Mouse (Mus musculus) brain, adult 2 months (tissue): ENCODE results near the gene Zfp941.

ENCODE experiments used
- DNase-seq: peaks from one replicate; pipeline ENCODE4 v3.0.0; 2011; ENCODE audit warnings: low read depth, low spot score

The Zfp941 gene

DNA sequence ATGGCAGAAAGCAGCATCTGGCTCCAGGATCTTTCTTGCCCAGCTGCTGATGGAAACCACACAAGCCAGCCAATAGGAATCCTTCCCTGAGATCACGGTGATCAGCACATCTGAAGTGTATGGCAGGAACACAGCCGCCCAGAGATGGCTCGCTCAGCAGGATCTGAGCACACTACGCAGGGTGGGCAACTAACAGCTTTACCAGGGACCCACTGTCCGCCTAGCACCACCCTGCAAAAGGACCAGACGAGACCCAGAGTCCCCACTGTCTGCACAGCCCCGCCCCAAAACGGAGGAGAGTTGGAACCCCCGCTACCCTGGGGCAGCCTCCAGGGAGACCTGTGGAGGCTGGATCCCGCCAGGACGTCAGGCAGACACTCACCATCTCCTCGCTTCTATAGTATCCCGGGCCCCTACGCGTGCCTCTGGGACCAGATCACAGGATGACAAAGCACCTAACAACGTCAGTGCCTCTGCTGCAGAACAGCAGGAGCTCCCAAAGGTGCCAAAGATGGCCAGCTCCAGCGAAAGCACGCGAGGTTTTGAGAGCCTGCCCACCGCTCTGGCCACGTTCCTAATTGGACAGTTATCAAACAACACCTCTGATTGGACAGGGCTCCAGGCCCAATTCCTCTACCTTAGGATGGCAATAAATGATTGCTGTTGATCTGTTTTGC, at the start of gene Zfp941:
Zfp941 (minus strand) TSS at position 526 of the 677 bp plus-strand sequence.
- peak; percentile 93 for DNase-seq

DNA sequence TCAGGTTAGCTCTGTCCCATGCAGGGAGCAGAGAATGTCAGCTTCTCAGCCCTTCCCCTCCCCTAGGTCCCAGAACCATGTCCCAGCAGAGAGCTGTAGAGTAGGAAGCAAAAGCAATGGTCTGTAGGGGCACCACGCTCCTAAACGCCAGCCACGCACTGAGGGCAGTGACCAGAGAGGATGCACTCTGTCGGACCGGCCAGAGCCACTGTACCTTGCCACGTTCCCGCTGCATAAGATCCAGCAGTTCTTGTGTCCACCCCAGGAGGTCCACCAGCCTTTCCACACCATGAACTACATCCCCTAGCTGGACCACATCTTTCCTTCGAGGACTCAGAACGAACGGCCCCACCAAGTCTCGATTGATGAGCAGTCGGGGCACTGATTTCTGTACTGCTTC, 42.8 kb upstream of the Zfp941 start:
- DNase-seq = no peak

DNA sequence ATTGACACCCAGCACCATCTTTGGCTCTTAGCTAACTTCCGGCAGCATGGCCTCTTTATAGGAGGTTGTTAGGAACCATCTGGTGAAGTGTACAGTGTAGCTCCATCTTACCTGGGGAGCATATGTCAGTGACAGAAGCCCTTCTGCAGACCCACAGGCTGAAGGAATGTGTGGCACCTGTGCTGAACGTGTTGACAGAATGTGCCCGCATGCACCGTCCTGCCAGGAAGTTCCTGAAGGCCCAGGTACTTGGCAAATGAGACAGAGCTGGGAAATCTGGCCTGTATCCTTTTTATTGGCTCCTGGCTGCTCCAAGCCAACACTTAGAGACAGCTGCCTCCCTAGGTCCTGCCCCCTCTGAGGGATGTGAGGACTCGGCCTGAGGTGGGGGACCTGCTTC, 38.8 kb upstream of the Zfp941 start:
- DNase-seq = no peak

DNA sequence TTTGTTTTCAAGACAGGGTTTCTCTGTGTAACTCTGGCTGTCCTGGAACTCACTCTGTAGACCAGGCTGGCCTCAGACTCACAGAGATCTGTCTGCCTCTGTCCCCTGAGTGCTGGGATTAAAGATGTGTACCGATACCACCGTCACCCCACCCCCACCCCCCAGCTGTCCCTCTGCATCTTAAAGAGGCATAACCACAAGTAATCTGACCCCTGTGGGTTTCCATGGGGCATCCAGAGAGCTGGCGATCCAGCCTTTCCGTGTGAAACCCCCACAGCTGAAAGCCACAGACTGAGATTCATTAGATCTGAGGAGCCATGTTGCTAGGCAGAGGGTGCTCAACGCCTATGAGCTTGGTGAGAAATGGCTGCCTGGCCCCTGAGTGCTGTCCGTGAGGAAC, 38.0 kb upstream of the Zfp941 start:
- no peak for DNase-seq

DNA sequence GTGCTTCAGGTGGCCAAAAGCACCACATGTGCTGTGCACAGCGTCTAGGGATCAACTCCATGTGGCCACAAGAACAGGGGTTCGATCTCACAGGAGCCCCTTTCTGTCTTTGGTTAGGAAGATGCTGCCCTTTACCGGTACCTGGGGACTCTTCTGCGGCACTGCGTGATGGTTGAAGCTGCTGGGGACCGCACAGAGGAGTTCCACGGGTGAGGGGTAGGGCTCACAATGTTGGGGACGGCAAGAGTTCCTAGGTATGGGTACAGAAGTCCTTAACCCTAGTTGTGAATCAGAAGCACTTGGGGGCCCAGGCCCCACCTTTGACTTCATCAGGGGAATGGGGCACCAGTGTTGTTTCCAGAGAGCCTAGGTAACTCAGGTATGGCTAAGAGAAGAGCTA, 36.8 kb upstream of the Zfp941 start:
- DNase-seq = no peak

DNA sequence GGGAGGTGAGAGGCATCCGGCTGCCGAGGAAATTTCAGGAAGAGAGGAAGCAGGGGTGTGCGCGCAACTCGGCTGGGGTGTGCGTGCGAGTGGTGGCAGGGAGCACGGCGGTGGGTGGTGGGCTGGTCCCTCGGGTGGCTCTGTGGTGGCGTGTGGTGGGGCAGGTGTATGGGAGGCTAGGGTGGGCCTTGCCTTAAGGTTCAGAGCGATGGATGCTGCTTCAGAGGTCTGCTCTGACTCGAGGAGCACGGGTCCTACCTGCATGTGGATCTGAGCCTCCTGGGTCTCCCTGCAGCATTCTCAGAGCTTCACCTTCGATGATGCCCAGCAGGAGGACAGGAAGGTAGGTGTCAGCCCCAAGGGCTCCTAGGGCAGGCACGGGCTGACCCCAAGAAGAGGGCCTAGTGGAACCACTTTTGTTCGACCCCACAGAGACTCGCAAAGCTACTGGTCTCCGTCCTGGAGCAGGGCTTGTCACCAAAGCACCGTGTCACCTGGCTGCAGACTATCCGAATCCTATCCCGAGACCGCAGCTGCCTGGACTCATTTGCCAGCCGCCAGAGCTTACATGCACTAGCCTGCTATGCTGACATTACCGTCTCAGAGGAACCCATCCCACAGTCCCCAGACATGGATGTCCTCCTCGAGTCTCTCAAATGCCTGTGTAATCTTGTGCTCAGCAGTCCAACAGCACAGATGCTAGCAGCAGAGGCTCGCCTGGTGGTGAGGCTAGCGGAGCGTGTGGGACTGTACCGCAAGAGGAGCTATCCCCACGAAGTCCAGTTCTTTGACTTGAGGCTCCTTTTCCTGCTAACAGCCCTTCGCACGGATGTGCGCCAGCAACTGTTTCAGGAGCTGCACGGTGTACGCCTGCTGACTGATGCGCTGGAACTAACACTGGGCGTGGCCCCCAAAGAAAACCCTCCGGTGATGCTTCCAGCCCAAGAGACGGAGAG, 35.9 kb upstream of the Zfp941 start, which contains the start of gene Bet1l:
Bet1l (minus strand) TSS at position 28 of the 956 bp plus-strand sequence.
- DNase-seq = peak; percentile 42

DNA sequence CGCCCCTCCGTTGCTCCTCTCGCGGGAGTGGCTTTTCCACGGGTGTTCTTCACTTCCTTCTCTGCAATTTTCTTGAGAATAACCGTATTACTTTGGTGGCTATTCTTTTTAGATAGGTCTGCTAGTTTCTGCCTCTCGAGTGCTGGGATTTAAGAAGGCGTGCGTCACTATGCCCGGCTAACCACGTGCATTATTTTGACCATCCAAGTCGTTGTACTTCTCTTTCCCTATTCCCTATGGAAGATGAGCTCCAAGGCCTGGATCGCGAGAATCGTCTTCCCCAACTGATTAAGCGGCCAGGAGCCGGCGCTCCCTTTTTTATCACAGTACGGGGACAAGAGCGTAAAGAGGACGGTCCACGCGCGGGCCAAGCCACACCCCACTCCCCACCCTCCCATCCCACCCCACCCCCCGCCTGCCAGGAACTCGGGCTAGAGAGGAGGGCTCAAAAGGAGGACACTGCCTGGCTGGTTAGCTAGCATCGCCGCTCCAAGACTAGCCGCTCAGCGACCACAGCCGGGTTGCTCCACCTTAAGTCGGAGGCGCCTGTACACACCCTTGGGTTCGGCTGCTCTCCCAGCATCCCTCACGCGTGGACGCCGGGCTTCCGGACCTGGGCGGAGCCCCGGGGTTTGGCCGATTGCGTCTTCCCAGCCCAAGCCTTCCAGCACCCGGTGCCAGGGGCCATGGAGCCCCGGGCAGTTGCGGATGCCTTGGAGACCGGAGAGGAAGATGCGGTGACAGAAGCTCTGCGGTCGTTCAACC, 35.0 kb upstream of the Zfp941 start, which contains the start of gene Ric8a:
Ric8a (plus strand) TSS at position 173 of the 765 bp plus-strand sequence.
- DNase-seq = peak; percentile 95

DNA sequence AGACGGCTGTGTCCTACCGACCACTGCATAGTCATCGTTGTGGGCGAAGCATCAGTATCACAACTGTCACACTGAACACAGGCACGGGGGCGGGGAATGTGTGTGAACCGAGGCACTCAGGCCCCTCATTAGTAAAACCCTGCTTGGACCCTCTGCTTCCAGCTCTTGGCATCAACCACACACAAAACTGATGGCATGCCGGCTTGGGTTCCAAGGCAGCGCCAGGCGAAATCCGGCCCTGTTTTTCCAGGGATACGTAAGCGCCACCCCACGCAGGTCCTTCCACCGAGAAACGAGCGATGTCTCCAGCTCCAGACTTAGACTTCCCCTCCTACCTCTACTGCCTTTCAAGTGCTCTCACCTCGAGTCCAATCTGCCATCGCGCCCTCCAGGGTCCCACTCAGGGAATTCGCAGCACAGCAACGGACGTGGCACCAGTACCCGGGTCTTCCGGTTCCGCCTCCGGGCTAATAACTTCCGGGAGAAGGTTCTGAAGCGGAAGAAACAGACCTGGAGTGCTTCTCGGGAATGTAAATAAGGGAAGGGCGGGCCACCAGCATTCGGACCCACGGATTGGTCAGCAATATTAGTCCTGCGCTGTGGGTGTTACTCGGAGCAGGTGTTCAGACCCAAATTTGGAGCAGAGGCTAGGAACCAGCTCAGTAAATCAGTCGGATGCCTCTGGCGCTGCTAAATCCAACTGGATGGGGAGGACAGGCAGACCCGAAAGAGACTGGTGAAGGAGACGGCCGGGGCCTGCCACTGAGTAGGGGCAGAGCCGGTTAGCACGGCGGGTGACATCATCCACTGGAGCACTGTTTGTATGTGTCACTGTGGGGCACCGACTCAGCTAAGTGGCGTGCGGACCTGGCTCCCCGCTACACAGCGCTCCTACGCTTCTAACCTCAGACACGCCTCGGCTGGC, 34.1 kb upstream of the Zfp941 start, which contains the start of gene Gm45785:
Gm45785 (minus strand) TSS at position 472 of the 925 bp plus-strand sequence.
- DNase-seq = peak; percentile 98

DNA sequence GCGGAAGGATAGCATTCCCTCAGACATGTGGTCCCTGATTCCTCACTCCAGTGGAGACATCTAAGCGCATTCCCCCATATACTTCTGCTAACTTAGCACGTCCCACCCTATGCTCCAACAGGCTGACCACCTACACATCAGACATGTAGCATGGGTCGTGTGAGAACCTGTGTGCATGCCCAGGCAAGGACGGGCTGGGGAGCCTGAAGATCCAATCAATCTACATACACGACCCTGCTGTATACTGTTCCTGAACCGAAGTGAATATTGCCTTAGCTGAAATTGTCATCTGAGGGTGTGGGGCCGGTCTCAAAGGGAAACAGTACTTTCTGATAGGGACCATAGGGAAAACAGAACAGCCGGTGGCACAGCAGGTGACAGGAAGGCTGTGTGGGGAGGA, 33.2 kb upstream of the Zfp941 start:
- no peak for DNase-seq

DNA sequence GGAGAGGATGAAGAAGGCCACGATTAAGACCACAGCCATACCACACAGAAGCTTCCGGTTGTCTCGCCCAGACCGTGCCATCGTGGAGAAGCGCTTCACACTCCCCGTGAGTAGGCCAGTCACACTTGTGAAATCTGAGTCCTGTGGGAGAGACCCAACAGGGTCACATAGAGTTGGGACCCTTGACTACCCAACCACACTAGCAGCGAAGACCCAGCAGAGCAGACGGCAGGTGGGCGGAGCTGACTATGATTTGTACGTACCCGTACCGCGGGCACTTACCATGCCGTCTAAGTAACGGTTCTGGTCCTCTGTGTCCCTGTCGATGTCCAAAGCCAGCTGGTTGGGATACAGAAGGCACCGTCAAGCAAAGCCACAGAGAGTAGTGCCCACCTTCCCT, 32.5 kb upstream of the Zfp941 start:
- DNase-seq = no peak

DNA sequence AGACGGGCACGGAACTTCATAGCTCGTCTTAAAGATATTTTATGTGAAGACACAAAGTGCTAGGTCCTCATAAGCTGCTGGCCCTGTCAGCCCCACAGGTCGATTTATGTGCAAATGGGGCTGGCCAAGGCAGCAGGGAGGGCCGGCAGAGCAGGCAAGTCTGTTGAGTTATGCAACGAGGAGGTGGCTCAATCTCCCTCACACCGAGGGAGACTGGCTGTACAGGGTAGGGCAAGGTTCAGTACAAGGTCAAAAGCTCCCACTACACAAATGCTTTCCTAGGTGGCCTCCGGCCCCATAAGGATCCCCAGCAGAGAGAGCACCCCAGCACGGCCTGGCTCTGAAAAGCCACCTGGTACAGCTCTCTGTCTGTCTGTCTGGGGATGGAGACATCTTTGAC, 31.4 kb upstream of the Zfp941 start:
- DNase-seq = no peak

DNA sequence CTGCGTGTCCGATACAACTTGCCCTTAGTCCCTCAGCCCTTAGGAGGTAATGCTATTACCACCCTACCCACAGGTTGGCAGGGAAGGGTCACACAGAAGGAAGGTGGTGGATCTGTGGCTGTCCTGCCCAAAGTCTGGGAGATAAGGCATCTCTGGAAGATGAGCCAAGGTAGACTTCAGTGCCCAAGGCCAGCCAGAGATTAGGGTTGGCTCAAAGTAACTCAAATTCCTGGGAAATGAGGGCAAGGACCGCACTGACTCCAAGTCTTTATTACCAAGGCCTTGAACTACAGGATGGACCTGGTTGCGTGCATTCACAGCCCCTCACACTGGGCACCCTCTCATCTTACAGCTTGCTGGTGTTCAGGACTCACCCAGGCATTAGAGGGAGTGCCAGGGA, 29.9 kb upstream of the Zfp941 start:
- no peak for DNase-seq

DNA sequence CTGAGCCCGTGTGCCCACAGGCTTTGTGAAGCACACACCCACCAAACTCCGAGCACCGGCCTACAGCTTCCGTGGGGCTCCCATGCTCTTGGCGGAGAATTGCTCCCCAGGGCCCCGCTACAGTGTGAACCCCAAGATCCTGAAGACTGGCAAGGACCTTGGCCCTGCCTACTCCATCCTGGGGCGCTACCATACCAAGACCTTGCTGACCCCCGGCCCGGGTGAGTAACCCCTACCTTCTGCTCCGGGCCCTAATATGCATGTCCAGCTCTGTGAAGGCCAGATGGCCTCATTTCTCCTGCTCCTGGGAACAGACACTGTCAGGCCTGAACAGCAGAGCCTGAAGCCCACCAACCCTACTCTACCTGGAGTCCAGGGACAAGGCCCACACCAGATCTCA, 26.6 kb upstream of the Zfp941 start:
- DNase-seq = no peak

DNA sequence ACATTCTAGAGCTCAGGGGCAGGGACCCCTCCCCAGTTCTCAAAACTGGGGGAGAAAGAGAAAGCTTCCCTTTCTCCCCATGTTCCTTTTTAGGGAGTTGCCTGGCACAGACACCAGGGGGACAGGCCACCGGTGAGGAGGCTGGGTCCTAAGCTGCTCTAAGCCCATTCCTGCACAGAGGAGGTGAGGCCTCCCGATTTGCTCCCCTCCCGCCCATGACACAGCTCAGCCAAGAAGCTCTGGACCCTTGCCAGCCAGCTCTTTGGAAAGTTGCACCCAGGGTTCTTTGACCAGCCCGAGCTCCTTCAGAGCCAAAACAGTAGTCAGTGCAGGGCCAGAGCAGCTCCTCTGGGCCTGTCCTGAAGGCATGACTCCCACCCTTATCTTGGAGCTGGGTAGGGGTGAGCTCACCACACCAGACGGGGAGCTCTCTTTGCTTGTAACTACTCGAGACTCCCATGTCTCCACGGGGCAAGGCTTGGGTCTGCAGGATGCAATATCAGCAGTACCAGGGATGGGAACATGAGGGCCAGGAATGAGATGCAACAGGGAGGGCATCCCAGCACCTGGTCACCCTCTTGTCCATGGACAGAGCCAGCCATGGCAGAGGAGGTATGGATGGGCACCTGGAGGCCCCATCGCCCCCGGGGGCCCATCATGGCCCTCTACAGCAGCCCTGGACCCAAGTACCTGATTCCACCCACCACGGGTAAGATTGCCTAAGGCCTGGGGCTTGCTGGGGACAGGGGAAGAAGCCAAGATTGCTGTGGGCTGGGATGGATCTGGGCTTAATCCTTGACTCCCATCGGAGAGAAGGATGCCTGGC, 26.0 kb upstream of the Zfp941 start, which contains the start of gene Odf3:
Odf3 (plus strand) TSS at position 51 of the 826 bp plus-strand sequence.
- DNase-seq = no peak

DNA sequence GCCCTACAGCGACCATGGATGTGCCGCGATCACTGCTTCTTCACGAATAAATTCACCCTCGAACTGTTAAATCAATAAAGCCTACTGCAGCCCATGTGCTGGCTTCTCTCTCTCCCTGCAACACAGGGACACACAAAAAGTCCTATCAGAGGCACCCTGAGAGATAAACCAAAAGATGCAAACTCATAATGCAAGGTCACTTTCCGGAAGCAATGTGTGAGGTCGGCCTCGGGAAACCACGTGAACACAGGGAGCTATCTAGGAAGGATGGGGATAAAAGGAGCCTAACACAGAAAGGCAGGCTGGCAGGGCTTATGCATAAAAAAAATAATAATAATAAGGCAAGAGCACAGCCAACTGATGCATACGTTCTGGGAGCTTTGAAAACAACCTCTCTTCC, 24.7 kb upstream of the Zfp941 start:
- no peak for DNase-seq

DNA sequence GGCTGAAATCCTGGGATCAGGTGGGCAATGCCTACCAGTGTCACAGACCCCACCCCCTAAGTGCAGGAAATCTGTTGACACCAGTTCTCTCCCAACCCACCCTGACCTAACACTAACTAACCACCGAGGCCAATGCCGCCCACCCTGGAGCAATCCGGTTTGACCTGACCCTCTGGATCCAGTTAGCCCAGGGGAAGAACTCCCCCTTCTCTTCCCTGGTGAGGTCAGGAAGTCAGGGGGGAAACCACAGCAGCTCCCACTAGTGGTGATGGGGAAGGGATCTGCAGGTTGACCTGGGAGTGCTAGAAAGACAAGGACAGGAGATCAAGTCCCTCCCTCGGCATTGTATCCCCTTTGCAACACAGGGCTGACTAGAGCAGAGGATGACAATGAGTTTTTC, 23.7 kb upstream of the Zfp941 start:
- DNase-seq = no peak

DNA sequence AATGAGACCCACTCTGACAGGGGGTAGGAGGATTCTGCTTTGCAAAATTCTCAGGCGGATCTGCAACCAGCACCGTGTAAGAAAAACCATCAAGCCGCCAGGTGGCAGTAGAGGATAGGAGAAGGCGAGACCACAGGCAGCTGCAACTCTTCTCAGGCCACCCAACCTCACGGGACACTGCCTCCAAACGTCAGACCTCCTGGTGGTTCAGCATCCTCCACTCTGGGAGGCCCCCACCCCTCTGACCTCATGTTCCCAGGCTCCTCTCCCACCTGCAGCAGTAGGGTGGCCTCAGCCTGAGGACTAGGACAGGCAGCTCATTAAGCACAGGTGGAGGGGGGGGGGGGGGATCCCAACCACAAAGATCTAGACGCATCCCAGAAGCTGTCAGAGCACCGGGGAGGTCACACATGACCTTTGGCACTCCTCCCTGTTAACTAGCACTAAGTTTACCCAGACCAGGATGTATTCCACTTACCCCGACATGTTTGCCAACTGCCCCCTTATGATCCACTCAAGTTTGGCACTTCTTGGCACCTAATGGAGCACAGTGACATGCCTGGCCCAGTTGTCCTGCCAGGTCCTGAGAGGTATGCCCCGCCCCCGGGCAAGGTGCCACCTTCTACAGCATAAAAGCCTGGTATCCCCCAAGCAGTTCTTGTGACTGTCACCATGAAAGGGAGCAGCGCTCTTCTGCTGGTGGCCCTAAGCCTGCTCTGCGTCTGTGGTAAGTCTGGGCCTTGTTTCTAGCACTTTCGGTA, 23.1 kb upstream of the Zfp941 start, which contains the start of gene Scgb1c1:
Scgb1c1 (plus strand) TSS at position 643 of the 761 bp plus-strand sequence.
- peak; percentile 93 for DNase-seq

DNA sequence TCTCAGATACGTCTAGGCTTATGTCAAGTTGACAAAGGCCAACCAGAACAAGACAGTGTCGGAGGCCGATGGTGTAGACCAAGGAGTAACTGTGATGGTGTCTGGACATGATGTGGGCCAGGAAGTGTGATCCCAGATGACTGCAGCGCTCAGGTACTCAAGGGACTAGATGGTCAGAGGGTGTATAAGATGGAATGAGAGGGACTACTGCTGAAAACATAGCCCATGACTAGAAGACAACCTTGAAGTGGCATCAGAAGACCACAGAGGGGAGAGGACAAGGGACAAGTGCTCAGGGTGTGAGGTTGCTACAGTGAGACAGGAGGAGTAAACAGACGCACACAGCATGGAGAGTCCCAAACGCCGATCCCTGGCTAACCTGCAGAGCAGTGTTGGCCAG, 21.8 kb upstream of the Zfp941 start:
- DNase-seq = no peak
